Mouse (Mus musculus) embryonic facial prominence, embryonic 14.5 days (tissue): Measurements from ENCODE around the gene Zfp292. TPM values are rescaled to one million over a fixed set of nuclear protein-coding genes. Genes with fewer than 3 reads are reported as not detected.
"Not testable (repeated sequence)": the region's sequence is repeated elsewhere in the genome, so short reads cannot be mapped to it uniquely, and the experiment has no call there.

Source experiments
- ATAC-seq: fragments of 200-750 bp; cut with Nextera tagmentation; 2 replicates; pipeline ENCODE4 v1.8.0; 2017; ENCODE audit warnings: low read depth, moderate number of reproducible peaks, moderate TSS enrichment
- DNase-seq: peaks from one replicate; pipeline ENCODE4 v3.0.0-alpha.2; 2015; ENCODE audit warnings: low spot score
- H3K27ac ChIP-seq: fragments of 300-500 bp; sonication (generic); replicated peaks from 2 replicates; pipeline ENCODE4 v1.5.1; 2014; ENCODE audit warnings: low read depth, mild to moderate bottlenecking, low read length, moderate library complexity
- H3K27me3 ChIP-seq: fragments of 300-500 bp; sonication (generic); replicated peaks from 2 replicates; pipeline ENCODE4 v1.6.1; 2014; ENCODE audit warnings: low read length; ENCODE audit not compliant: control insufficient read depth, insufficient read depth
- H3K36me3 ChIP-seq: fragments of 300-500 bp; sonication (generic); 2 replicates; pipeline ENCODE4 v1.6.1; 2014; ENCODE audit warnings: low read length, mixed read lengths; ENCODE audit not compliant: control insufficient read depth, insufficient read depth
- H3K4me1 ChIP-seq: fragments of 300-500 bp; sonication (generic); 2 replicates; pipeline ENCODE4 v1.6.1; 2014; ENCODE audit warnings: antibody characterized with exemption, low read length; ENCODE audit not compliant: control insufficient read depth, insufficient read depth
- H3K4me2 ChIP-seq: fragments of 300-500 bp; sonication (generic); 2 replicates; pipeline ENCODE4 v1.6.1; 2014; ENCODE audit warnings: low read depth, mild to moderate bottlenecking, low read length, moderate library complexity, mixed read lengths
- H3K4me3 ChIP-seq: fragments of 300-500 bp; sonication (generic); 2 replicates; pipeline ENCODE4 v1.5.1; 2014; ENCODE audit warnings: low read depth, mild to moderate bottlenecking, low read length
- H3K9ac ChIP-seq: fragments of 300-500 bp; sonication (generic); 2 replicates; pipeline ENCODE4 v1.6.1; 2014; ENCODE audit warnings: low read depth, mild to moderate bottlenecking, low read length, moderate library complexity, mixed read lengths
- H3K9me3 ChIP-seq: fragments of 300-500 bp; sonication (generic); 2 replicates; pipeline ENCODE4 v1.6.1; 2016; ENCODE audit warnings: low read length; ENCODE audit not compliant: control insufficient read depth
- WGBS: fragments of 180-500 bp; shearing (Covaris S2); extraction: QIAGEN DNeasy Blood & Tissue Kit; methylation state at CpG from one replicate; pipeline ENCODE4 v1.1.7; 2014; 5-methylcytosine and 5-hydroxymethylcytosine counted together
- polyA plus RNA-seq: library from polyadenylated mRNA; unstranded; fragments of >200 nt; fragmentation: Nextera tagmentation; extraction: Ambion mirVana; gene quantifications from 2 replicates; pipeline ENCODE4 v1.2.1, GENCODE M21; 2014

Zfp292 gene
- polyA plus RNA-seq, 1 experiment from 2014 or later: 21.7 TPM

- no peaks in the 10 kb centered on the region for H3K36me3 ChIP-seq
- no peak for DNase-seq
- 0 out of 2 replicates have a peak, but pooled peaks cover under 1% of the 10 kb centered on the region for H3K4me1 ChIP-seq
- no peaks in the 10 kb centered on the region for H3K9me3 ChIP-seq
- H3K27ac ChIP-seq: no peak overlapping the region
- H3K9ac ChIP-seq: no peak overlapping the region
- no peak overlapping the region for H3K4me3 ChIP-seq
- no peak overlapping the region for H3K4me2 ChIP-seq
- ATAC-seq: no peak
- H3K27me3 ChIP-seq: no peaks in the 10 kb centered on the region
- WGBS: 61% methylated on average over 5 of the region's 5 CpGs
These were observed 22.6 kb upstream of the Zfp292 start for GRCm38 (mm10) chr4:34905396-34905795.

GRCm38 (mm10) chr4:34901582-34901981 is 18.8 kb upstream of the Zfp292 start:
- 62% methylated on average over 3 of the region's 3 CpGs for WGBS
- not testable (repeated sequence) for H3K27ac ChIP-seq

GRCm38 (mm10) chr4:34901166-34901565 is 18.4 kb upstream of the Zfp292 start:
- H3K27me3 ChIP-seq: no peaks in the 10 kb centered on the region
- H3K4me3 ChIP-seq: no peak overlapping the region
- H3K4me1 ChIP-seq: 0 out of 2 replicates have a peak, but pooled peaks cover 2% of the 10 kb centered on the region
- no peaks in the 10 kb centered on the region for H3K36me3 ChIP-seq
- 75% methylated on average over 4 of the region's 4 CpGs for WGBS
- H3K9ac ChIP-seq: no peak overlapping the region
- no peak for DNase-seq
- ATAC-seq: no peak
- H3K9me3 ChIP-seq: no peaks in the 10 kb centered on the region
- no peak overlapping the region for H3K27ac ChIP-seq
- no peak overlapping the region for H3K4me2 ChIP-seq

More at GRCm38 (mm10) chr4:34901582-34901981, 18.8 kb upstream of the Zfp292 start:
- ATAC-seq, H3K4me3 ChIP-seq, H3K27me3 ChIP-seq, DNase-seq, H3K9ac ChIP-seq, H3K36me3 ChIP-seq, H3K4me2 ChIP-seq, H3K4me1 ChIP-seq, H3K9me3 ChIP-seq: not testable (repeated sequence)

- 0 out of 2 replicates have a peak, but pooled peaks cover 2% of the 10 kb centered on the region for H3K4me1 ChIP-seq
- no peak overlapping the region for H3K4me3 ChIP-seq
- DNase-seq: peak; percentile 66
- no peaks in the 10 kb centered on the region for H3K9me3 ChIP-seq
- peak overlapping the region; percentile 28; the same call in 1 of the 2 replicates for H3K4me2 ChIP-seq
- 39% methylated on average over 9 of the region's 9 CpGs for WGBS
- no peak overlapping the region for H3K9ac ChIP-seq
- 0 out of 2 replicates have a peak, but pooled peaks have one; percentile 50 for ATAC-seq
- H3K27ac ChIP-seq: no peak overlapping the region
- no peaks in the 10 kb centered on the region for H3K36me3 ChIP-seq
- H3K27me3 ChIP-seq: no peaks in the 10 kb centered on the region
These were observed 17.4 kb upstream of the Zfp292 start for GRCm38 (mm10) chr4:34900155-34900554.

GRCm38 (mm10) chr4:34899322-34899721 is 16.6 kb upstream of the Zfp292 start:
- no peaks in the 10 kb centered on the region for H3K36me3 ChIP-seq
- WGBS: 89% methylated on average over 1 of the region's 1 CpGs
- no peaks in the 10 kb centered on the region for H3K27me3 ChIP-seq
- H3K4me3 ChIP-seq: no peak overlapping the region
- no peak for DNase-seq
- H3K9me3 ChIP-seq: no peaks in the 10 kb centered on the region
- ATAC-seq: no peak
- H3K9ac ChIP-seq: no peak overlapping the region
- H3K27ac ChIP-seq: no peak overlapping the region
- H3K4me2 ChIP-seq: no peak overlapping the region
- H3K4me1 ChIP-seq: 0 out of 2 replicates have a peak, but pooled peaks cover 2% of the 10 kb centered on the region

- no peak overlapping the region for H3K9ac ChIP-seq
- H3K27ac ChIP-seq: no peak overlapping the region
- 61% methylated on average over 2 of the region's 2 CpGs for WGBS
- no peaks in the 10 kb centered on the region for H3K9me3 ChIP-seq
- no peaks in the 10 kb centered on the region for H3K27me3 ChIP-seq
- no peak for DNase-seq
- H3K4me3 ChIP-seq: no peak overlapping the region
- H3K4me2 ChIP-seq: no peak overlapping the region
- H3K36me3 ChIP-seq: no peaks in the 10 kb centered on the region
- ATAC-seq: no peak
- H3K4me1 ChIP-seq: 0 out of 2 replicates have a peak, but pooled peaks cover 2% of the 10 kb centered on the region
These were observed 15.7 kb upstream of the Zfp292 start for GRCm38 (mm10) chr4:34898497-34898896.

GRCm38 (mm10) chr4:34893479-34893878 is 10.7 kb upstream of the Zfp292 start, which contains the start of gene Cga:
Gene Cga, plus strand, starts transcription at chr4:34893779.
- Histone ChIP-seq H3K4me1 (no peaks in the 10 kb centered on the region), H3K27ac (no peak within 1 kb of the TSS), H3K4me2 (no peak within 1 kb of the TSS), H3K9ac (no peak within 1 kb of the TSS), H3K9me3 (no peaks in the 10 kb centered on the region), H3K36me3 (no peaks in the 10 kb centered on the region), H3K4me3 (no peak within 1 kb of the TSS), H3K27me3 (peaks cover 32% of the 10 kb centered on the region)
- DNase-seq: no peak
- 55% methylated on average over 1 of the region's 1 CpGs for whole genome bisulfite sequencing
- no peak for ATAC-seq

- H3K27me3 ChIP-seq: peaks cover 36% of the 10 kb centered on the region
- DNase-seq: no peak
- ATAC-seq: no peak
- H3K27ac ChIP-seq: no peak overlapping the region
- H3K36me3 ChIP-seq: no peaks in the 10 kb centered on the region
- H3K4me2 ChIP-seq: no peak overlapping the region
- no peak overlapping the region for H3K9ac ChIP-seq
- 15% methylated on average over 2 of the region's 2 CpGs for WGBS
- H3K4me1 ChIP-seq: no peaks in the 10 kb centered on the region
- H3K4me3 ChIP-seq: no peak overlapping the region
- H3K9me3 ChIP-seq: no peaks in the 10 kb centered on the region
These were observed 7.0 kb upstream of the Zfp292 start for GRCm38 (mm10) chr4:34889812-34890185.

- H3K4me2 ChIP-seq: no peak overlapping the region
- H3K9ac ChIP-seq: no peak overlapping the region
- H3K27ac ChIP-seq: no peak overlapping the region
- H3K27me3 ChIP-seq: peaks cover 36% of the 10 kb centered on the region
- H3K4me1 ChIP-seq: no peaks in the 10 kb centered on the region
- no peaks in the 10 kb centered on the region for H3K36me3 ChIP-seq
- ATAC-seq (no peak), DNase-seq (no peak)
- WGBS: 9% methylated on average over 15 of the region's 15 CpGs
- no peaks in the 10 kb centered on the region for H3K9me3 ChIP-seq
- no peak overlapping the region for H3K4me3 ChIP-seq
These were observed 6.5 kb upstream of the Zfp292 start for GRCm38 (mm10) chr4:34889101-34889811.
